Mouse (Mus musculus): ENCODE data around the gene Arhgef6.

- no peak for TF ChIP-seq CTCF (IDR thresholded peaks at IDR 0.05; ENCODE audit: control insufficient read depth, insufficient read depth, insufficient replicate concordance, low read depth, low read length)
- TF ChIP-seq POLR2A (IDR thresholded peaks at IDR 0.05; ENCODE audit: control insufficient read depth, low read depth, low read length) = no peak
Observed at GRCm38 (mm10) chrX:57212862-57213261, 125.7 kb downstream of the Arhgef6 start.
